Mouse (Mus musculus) T-cell, adult 2 months (primary cell): ENCODE measurements around the gene Carnmt1.

Experiments
- DNase-seq: peaks from one replicate; pipeline ENCODE4 v3.0.0; 2022; ENCODE audit warnings: low spot score

Carnmt1 gene

DNA sequence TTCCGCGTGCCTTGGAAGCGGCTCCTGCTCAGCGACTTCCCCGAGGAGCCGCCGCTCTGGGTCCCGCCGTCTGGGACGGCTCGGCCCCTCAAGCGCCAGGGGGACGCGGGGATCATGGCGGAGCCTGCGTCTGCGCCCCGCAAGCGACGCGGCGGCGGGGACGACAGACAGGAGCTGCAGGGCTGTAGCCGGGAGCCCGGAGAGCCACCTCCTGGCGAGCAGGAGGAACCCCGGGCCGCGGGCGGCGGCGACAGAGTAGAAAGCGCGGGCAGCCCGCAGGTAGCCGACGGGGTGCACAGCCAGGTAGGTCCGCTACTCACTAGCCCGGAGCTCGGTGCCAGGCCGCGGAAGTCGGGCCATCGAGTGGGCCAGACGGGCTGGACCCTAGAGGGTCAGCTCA is 42.8 kb downstream of the Carnmt1 start:
- DNase-seq = peak; percentile 66

DNA sequence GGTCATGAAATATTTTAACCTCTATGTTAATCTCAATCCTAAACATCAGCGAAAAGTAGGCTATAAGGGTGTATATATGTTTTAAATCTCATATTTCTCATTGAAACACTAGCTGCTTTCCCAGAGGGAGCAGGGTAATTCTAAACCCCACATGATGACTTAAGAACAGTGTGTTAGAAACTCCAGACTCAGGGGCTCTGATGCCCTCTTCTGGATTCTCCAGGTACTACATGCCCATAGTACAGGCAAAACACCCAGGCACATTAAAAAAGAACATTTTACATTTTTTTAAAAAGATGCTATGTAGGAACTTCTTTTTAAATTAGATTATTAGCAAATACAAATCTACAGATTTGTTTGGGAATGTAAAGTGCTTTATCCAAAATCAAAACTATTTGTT is 45.8 kb downstream of the Carnmt1 start:
- peak; percentile 70 for DNase-seq

DNA sequence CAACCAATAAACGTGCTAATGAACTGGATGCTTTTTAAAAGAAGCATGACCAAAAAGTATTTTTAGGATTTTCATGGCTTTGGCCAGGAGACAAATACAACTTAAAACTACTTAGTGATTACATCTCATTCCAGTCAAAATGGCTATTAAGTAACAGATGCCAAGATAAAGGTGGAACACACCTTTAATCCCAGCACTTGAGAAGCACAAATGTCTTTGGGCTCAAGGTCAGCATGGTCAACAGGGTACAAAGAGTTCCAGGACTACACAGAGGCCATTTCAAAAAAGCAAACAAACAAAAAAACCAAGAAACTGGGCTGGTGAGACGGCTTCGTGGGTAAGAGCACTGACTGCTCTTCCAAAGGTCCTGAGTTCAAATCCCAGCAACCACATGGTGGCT is 49.8 kb downstream of the Carnmt1 start:
- no peak for DNase-seq

DNA sequence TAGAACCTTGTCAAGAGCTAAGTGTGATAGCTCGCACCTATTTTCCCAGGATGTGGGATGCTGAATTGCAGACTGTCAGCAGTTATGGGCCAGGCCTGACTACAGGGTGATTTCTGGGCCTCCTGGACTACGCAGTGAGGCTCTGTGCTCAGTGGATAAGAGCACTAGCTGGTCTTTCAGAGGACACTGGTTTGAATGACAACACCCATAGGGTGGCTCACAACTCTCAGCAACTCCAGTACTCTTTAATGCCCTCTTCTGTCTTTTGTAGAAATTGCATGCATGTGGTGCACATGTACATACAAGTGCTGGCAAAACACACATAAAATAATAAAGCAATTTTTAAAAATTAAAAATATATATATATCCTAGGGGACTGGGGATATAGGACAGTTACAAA is 54.6 kb downstream of the Carnmt1 start:
- DNase-seq = no peak

DNA sequence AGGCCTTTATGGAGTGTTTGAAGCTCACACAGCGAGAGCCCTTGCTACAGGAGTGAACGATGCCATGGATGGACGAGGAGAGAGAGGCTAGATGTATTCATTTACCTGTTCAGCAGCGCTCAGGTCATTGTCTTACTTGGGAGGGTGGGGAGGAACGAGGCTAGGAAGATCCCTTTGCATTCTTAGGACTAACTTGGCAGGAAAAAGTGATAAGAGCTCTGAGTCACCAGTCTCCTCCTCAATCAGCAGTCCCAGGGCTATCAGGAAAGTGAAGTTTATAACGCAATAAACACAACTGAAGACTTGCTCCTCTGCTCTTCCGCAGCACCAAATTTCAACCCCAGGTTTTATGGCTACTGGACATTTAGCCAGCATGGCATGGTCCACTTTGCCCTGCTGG is 59.7 kb downstream of the Carnmt1 start:
- no peak for DNase-seq

DNA sequence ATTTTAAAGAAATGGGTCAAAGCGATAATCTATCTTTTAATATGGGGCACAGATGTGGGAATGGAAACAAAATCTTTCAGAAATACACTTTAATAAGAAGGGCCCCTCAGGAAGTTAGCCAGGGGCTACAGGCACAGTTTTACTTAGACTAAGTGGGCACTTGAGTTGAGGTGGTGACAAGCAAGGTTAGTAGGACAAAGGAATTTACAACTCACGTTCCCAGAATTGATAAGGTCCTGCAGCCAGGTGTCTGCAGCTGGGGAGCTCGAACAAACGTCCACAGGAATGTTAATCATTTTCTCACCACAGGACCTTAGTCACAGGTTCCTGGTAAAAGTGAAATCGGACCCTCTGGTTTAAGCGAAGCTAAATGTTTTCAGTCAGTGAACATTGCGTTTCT is 60.5 kb downstream of the Carnmt1 start:
- no peak for DNase-seq

DNA sequence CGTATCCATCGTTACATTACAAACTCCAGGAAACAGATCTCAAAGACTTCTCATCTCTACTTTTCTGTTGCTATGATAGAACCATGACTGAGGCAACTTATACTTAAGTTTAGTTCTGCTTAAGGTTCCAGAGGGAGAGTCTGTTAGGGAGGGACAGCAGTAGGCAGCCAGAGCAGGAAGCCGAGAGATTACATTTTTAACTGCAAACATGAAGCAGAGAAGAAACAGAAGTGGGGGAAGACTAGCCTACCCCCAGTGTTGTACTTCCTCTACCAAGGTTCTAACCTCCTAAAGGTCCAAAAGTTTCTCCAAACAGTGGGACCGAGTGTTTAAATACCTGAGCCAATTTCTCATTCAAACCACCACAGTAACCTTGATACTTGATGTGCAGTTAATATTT is 65.3 kb downstream of the Carnmt1 start:
- DNase-seq = no peak

DNA sequence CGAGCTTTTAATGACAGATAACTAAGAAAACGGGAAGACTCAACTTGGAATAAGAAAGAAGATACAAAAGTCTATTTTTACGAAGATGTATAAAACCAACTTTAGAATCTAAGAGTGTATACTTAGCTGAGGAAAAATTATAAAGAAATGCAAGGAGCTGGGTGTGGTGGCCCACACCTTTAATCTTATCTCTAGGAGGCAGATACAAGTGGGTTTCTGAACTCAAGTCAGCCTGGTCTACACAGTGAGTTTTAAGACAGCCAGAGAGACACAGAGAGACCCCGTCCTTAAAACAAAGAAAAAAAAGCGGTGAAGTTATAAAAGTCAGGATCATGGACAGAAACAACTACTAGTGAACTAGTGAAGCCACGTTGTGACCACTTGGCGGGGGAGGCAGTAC is 68.6 kb downstream of the Carnmt1 start:
- DNase-seq = no peak

DNA sequence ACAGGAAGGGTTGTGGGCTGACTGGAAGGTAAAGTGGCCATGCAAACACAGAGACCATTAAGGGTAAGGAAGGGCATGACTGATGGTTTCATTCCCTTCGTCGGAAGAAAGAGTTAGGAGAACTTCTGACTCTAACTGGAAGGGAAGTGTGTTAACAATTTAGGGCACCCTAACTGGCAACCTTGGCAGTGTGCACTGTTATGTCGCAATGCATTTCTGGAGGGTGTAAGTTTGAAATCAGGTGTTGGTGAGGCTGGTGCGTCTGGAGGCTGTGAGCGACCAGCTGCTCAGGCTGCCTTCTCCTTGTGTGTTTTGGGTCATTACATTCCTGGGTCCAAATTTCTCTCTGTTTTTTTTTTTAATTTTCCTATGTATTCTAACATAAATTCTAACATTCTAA is 73.4 kb downstream of the Carnmt1 start:
- DNase-seq = no peak

DNA sequence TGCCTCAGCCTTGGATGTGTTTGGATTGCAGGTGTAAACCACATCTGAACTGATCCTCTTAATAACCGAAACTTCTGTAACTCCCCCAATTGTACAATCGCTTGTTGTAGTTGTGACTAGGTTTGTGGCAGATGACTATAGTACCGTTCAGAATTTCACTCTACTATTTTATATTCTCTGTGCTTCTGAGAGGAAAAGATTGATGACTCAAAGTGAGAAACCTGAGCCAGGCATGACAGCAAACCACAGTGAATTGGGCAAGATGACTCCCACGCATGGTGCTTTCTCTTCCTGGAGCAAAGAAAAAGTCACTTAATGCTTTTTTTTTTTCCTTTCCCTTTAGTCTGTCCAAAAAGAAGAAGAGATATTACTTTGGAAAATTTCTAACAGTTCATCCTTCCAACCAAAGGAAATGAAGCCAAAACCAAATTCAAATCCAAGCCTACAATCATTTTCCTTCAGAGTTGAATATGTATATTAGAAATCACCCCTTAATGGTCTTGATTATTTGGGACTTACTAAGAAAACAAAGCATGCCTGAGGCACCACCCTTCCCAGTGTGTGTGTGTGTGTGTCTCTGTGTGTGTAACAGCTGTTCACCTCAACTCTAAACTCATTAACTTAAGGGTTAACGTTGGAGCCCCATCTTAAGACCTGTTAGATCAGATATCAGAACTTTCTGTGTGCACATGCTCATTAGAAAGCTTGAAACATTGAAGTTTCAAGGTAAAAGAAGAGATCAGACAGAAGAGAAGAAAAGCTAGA is 76.2 kb downstream of the Carnmt1 start:
- no peak for DNase-seq

DNA sequence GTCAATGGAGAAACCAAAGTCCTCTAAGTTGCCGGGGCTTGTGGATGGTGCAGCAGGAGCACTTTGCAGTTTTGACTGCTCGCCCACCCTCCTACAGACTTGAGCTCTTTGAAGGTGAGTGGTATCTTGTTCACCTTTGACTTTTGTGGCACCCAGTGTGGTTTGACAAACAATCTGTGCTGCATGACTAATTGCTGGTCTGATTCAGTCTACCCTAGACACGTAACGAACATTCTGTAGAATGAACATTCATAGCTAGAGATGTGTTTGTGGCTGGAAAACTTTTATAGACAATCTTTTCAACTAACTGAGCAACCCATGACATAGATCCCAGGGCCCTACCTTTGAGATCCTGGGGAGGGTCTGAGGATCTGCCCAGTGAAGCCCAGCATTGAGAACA is 76.8 kb downstream of the Carnmt1 start:
- no peak for DNase-seq

DNA sequence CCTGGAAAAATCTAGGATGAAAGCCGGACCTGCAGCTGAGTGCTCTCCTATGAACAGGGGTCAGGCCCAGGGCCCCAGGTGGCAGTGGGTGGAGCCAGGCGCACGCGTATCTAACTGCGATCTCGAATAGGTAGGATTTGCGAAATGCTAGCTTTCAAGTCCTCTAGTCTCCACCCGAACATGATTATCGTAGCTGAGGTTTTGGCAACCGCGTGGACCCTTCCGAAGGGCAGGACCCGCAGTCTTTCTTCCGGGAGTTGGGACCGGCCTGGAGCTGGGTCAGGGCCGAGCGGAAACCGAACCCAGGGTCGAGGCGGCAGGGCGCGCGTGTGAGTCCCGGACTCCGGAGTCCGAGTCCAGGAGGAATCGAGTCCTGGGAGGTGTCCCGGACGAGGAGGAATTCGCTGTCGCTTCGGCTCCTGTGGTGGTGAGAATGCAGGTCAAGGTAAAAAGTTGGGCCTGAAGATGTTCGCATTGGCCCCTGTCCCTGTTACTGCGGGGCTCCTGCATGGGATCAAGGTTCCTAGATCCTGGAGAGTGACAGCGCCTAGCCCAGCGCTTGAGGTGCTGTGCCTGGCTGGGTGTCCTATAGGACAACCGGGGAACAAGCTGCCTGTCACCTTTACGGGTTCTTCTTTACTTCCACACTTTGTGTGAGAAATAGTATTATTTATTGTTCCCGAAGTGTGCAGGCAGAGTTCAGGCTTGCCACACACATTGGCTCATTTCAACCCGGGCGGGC is 79.2 kb downstream of the Carnmt1 start, which contains the start of gene Trpm6:
Gene Trpm6 (plus strand): TSS at position 386 of the 742 bp plus-strand sequence.
- no peak for DNase-seq
